Mouse (Mus musculus) kidney, postnatal 25 days (tissue): ENCODE results near the gene Tspan17.
A peak's percentile ranks its signal among the peaks of the same experiment; 100 is the strongest.

Experiments used
- DNase-seq, 2 experiments: peaks; one replicate each; pipeline ENCODE4 v3.0.0; 2021; ENCODE audit warnings: mixed read lengths in 2 of 2

The Tspan17 gene

GRCm38 (mm10) chr13:54765281-54766191 is 23.6 kb upstream of the Tspan17 start:
- no peak for DNase-seq

- DNase-seq = peak; percentile 29 to 49
Observed at GRCm38 (mm10) chr13:54766192-54766768, 22.9 kb upstream of the Tspan17 start, which contains the start of gene Sncb. Gene Sncb, minus strand, starts transcription at chr13:54766595.

GRCm38 (mm10) chr13:54767012-54767411 is 22.2 kb upstream of the Tspan17 start:
- no peak for DNase-seq

- peak in 1 of 2 experiments; percentile 43 for DNase-seq
Observed at GRCm38 (mm10) chr13:54780592-54780991, 8.6 kb upstream of the Tspan17 start.

- DNase-seq = no peak
Observed at GRCm38 (mm10) chr13:54781086-54781485, 8.1 kb upstream of the Tspan17 start.

- no peak for DNase-seq
Observed at GRCm38 (mm10) chr13:54783235-54783634, 5.9 kb upstream of the Tspan17 start.

GRCm38 (mm10) chr13:54783698-54784097 is 5.5 kb upstream of the Tspan17 start, which contains the start of gene Eif4e1b:
Gene Eif4e1b, plus strand, starts transcription at chr13:54783998.
- no peak for DNase-seq

GRCm38 (mm10) chr13:54787591-54787990 is 1.6 kb upstream of the Tspan17 start:
- peak; percentile 64 to 73 for DNase-seq

GRCm38 (mm10) chr13:54789561-54790397 is 602 bp downstream of the Tspan17 start:
- peak; percentile 47 to 65 for DNase-seq

- DNase-seq = peak in 1 of 2 experiments; percentile 11
Observed at GRCm38 (mm10) chr13:54792259-54793230, 3.4 kb downstream of the Tspan17 start.

GRCm38 (mm10) chr13:54794002-54794577 is 4.9 kb downstream of the Tspan17 start:
- no peak for DNase-seq

GRCm38 (mm10) chr13:54794843-54795242 is 5.7 kb downstream of the Tspan17 start:
- no peak for DNase-seq

GRCm38 (mm10) chr13:54797356-54797755 is 8.2 kb downstream of the Tspan17 start:
- DNase-seq = peak in 1 of 2 experiments; percentile 50

- DNase-seq = no peak
Observed at GRCm38 (mm10) chr13:54797861-54798643, 8.9 kb downstream of the Tspan17 start.

- no peak for DNase-seq
Observed at GRCm38 (mm10) chr13:54798740-54799139, 9.6 kb downstream of the Tspan17 start.

- DNase-seq = peak; percentile 74 to 83
Observed at GRCm38 (mm10) chr13:54799701-54800100, 10.5 kb downstream of the Tspan17 start.

- DNase-seq = no peak
Observed at GRCm38 (mm10) chr13:54800206-54800605, 11.0 kb downstream of the Tspan17 start.

GRCm38 (mm10) chr13:54803010-54803409 is 13.8 kb downstream of the Tspan17 start:
- no peak for DNase-seq

GRCm38 (mm10) chr13:54805134-54805838 is 16.1 kb downstream of the Tspan17 start:
- DNase-seq = no peak
